Mouse (Mus musculus) hindbrain, embryonic 11.5 days (tissue): ENCODE results near the gene Usp50. TPM values are rescaled to one million over a fixed set of nuclear protein-coding genes. Genes with fewer than 3 reads are reported as not detected.

ENCODE experiments used
- ATAC-seq: fragments of 200-750 bp; cut with Nextera tagmentation; 2 replicates; pipeline ENCODE4 v1.8.0; 2017; ENCODE audit warnings: mild to moderate bottlenecking, moderate TSS enrichment, moderate library complexity; ENCODE audit not compliant: low FRiP score
- DNase-seq: peaks from one replicate; pipeline ENCODE4 v3.0.0-alpha.2; 2015; ENCODE audit warnings: low spot score
- H3K27ac ChIP-seq: fragments of 300-500 bp; sonication (generic); 2 replicates; pipeline ENCODE4 v1.5.1; 2014; ENCODE audit warnings: mild to moderate bottlenecking, low read depth, low read length
- H3K27me3 ChIP-seq: fragments of 300-500 bp; sonication (generic); 2 replicates; pipeline ENCODE4 v1.6.1; 2014; ENCODE audit warnings: mild to moderate bottlenecking, low read length, moderate library complexity, mixed read lengths; ENCODE audit not compliant: control insufficient read depth, insufficient read depth
- H3K36me3 ChIP-seq: fragments of 300-500 bp; sonication (generic); 2 replicates; pipeline ENCODE4 v1.6.1; 2014; ENCODE audit warnings: mild to moderate bottlenecking, low read length, moderate library complexity, mixed read lengths; ENCODE audit not compliant: control insufficient read depth, insufficient read depth
- H3K4me1 ChIP-seq: fragments of 300-500 bp; sonication (generic); replicated peaks from 2 replicates; pipeline ENCODE4 v1.6.1; 2014; ENCODE audit warnings: low read length, mixed read lengths; ENCODE audit not compliant: control insufficient read depth, insufficient read depth
- H3K4me2 ChIP-seq: fragments of 300-500 bp; sonication (generic); replicated peaks from 2 replicates; pipeline ENCODE4 v1.6.1; 2014; ENCODE audit warnings: mild to moderate bottlenecking, low read depth, low read length
- H3K4me3 ChIP-seq: fragments of 300-500 bp; sonication (generic); 2 replicates; pipeline ENCODE4 v1.5.1; 2014; ENCODE audit warnings: low read depth, low read length
- H3K9ac ChIP-seq: fragments of 300-500 bp; sonication (generic); 2 replicates; pipeline ENCODE4 v1.6.1; 2014; ENCODE audit warnings: low read depth, low read length
- H3K9me3 ChIP-seq: fragments of 300-500 bp; sonication (generic); 2 replicates; pipeline ENCODE4 v1.6.1; 2016; ENCODE audit warnings: low read length; ENCODE audit not compliant: control insufficient read depth
- WGBS: fragments of 180-500 bp; shearing (Covaris S2); extraction: QIAGEN DNeasy Blood & Tissue Kit; methylation state at CpG from one replicate; pipeline ENCODE4 v1.1.7; 2014; 5-methylcytosine and 5-hydroxymethylcytosine counted together
- polyA plus RNA-seq: library from polyadenylated mRNA; unstranded; fragments of >200 nt; fragmentation: Nextera tagmentation; extraction: Ambion mirVana; gene quantifications from 2 replicates; pipeline ENCODE4 v1.2.1, GENCODE M21; 2014

Gene Usp50
- polyA plus RNA-seq, 1 experiment from 2014 or later, result 2.6 TPM

- Histone ChIP-seq H3K36me3 (no peaks in the 10 kb centered on the region), H3K27ac (no peak overlapping the region), H3K9ac (no peak overlapping the region), H3K9me3 (no peaks in the 10 kb centered on the region), H3K4me1 (no peaks in the 10 kb centered on the region), H3K27me3 (no peaks in the 10 kb centered on the region), H3K4me3 (no peak overlapping the region), H3K4me2 (no peak overlapping the region)
- WGBS, result 100% methylated on average over 3 of the region's 3 CpGs
- ATAC-seq (no peak), DNase-seq (no peak)
These were observed 15.7 kb downstream of the Usp50 start for GRCm38 (mm10) chr2:126767599-126767998.

GRCm38 (mm10) chr2:126765867-126766582 lies 17.2 kb downstream of the Usp50 start:
- no peaks in the 10 kb centered on the region for H3K9me3 ChIP-seq
- WGBS, result 47% methylated on average over 11 of the region's 11 CpGs
- H3K27ac ChIP-seq, result no peak overlapping the region
- H3K4me2 ChIP-seq, result no peak overlapping the region
- H3K27me3 ChIP-seq, result no peaks in the 10 kb centered on the region
- H3K4me3 ChIP-seq, result no peak overlapping the region
- peak; percentile 60 for ATAC-seq
- peak; percentile 27 for DNase-seq
- 0 out of 2 replicates have a peak, but pooled peaks cover 2% of the 10 kb centered on the region for H3K36me3 ChIP-seq
- no peak overlapping the region for H3K9ac ChIP-seq
- H3K4me1 ChIP-seq, result no peaks in the 10 kb centered on the region

- Histone ChIP-seq H3K36me3 (peaks cover 16% of the 10 kb centered on the region), H3K4me2 (no peak overlapping the region), H3K4me3 (no peak overlapping the region), H3K9ac (no peak overlapping the region), H3K9me3 (no peaks in the 10 kb centered on the region), H3K27me3 (no peaks in the 10 kb centered on the region), H3K27ac (no peak overlapping the region), H3K4me1 (no peaks in the 10 kb centered on the region)
- no peak for ATAC-seq
- WGBS, result 94% methylated on average over 7 of the region's 7 CpGs
- no peak for DNase-seq
These were observed 23.9 kb downstream of the Usp50 start for GRCm38 (mm10) chr2:126759351-126759750.

- Histone ChIP-seq H3K4me2 (no peak overlapping the region), H3K4me3 (no peak overlapping the region), H3K36me3 (peaks cover 11% of the 10 kb centered on the region), H3K4me1 (no peaks in the 10 kb centered on the region), H3K9ac (no peak overlapping the region), H3K27ac (no peak overlapping the region), H3K27me3 (no peaks in the 10 kb centered on the region), H3K9me3 (no peaks in the 10 kb centered on the region)
- DNase-seq (no peak), ATAC-seq (no peak)
- WGBS, result 97% methylated on average over 6 of the region's 6 CpGs
These were observed 27.6 kb downstream of the Usp50 start for GRCm38 (mm10) chr2:126755664-126756063.

DNA sequence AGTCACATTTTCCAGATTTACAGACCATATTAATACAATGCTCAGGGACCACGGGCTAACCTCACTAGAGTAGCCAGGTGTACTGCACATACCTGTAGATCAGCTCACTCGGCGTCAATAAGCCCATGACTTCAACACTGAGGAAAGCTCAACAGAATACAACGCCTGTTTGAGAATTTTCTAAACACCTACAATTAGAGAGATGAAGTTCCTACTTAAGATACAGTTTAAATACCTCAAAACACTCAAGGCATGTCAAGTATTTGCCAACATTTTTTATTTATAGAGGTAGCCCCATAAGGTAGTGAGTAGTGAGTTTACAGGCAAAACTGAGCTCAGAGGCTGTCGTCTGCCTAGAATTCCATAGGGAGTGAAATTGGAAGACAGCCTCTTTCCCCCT lies 39.9 kb downstream of the Usp50 start:
- ATAC-seq (no peak), DNase-seq (no peak)
- Histone ChIP-seq H3K9ac (no peak overlapping the region), H3K36me3 (peaks cover 12% of the 10 kb centered on the region), H3K27me3 (no peaks in the 10 kb centered on the region), H3K4me2 (no peak overlapping the region), H3K4me1 (no peaks in the 10 kb centered on the region), H3K4me3 (no peak overlapping the region), H3K9me3 (no peaks in the 10 kb centered on the region), H3K27ac (no peak overlapping the region)
- WGBS, result 91% methylated on average over 5 of the region's 5 CpGs

DNA sequence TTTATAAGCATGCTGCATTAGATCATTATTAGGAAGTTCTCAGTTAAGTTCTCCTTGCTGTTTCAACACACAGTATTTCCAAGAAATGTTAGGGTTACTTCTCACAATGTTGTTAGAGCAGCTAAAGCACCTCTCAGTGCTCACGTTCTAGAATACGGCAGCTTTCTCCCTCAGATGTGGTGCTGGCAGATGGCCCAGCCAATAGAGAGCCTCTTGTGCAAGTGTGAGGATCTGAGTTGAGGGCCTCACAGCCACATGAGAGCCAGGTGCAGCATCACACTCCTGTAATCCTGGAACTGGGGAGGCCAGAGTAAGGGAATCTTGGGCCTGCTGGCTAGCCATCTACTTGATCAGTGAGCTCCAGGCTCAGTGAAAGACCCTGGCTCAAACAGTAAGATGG lies 43.0 kb downstream of the Usp50 start:
- Histone ChIP-seq H3K36me3 (peaks cover 10% of the 10 kb centered on the region), H3K27ac (no peak overlapping the region), H3K4me3 (no peak overlapping the region), H3K9ac (no peak overlapping the region), H3K9me3 (no peaks in the 10 kb centered on the region), H3K4me1 (no peaks in the 10 kb centered on the region), H3K27me3 (no peaks in the 10 kb centered on the region), H3K4me2 (no peak overlapping the region)
- ATAC-seq (no peak), DNase-seq (no peak)
- WGBS, result 93% methylated on average over 2 of the region's 2 CpGs

DNA sequence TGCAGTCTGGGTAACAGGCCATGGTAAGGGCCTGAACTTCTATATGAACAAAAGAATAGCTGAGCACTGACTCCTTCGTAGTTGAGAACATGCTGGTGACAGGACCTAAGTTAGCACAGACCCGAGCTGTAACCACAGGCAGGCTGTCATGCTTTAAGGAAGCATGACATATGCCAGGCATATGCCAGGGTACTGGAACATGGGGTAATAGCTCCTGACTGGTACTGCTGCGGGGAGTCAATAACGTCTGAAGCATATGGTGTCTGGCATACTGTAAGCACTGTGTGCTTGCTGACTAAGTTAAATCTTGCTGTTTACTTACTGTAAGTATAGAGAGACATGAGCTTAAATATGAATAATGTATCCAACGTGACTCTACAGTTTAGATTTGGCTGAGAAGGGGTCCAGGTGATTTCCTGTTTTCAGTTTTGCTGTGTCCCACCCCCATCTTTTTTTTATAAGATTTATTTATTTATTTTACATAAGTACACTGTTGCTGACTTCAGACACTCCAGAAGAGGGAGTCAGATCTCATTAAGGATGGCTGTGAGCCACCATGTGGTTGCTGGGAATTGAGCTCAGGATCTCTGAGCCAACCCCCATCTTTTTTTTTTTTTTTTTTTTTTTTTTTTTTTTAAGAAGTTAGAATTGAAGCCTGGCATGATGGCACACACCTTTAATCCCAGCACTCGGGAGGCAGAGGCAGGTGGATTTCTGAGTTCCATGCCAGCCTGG lies 47.8 kb downstream of the Usp50 start:
- no peak overlapping the region for H3K9ac ChIP-seq
- 91% methylated on average over 6 of the region's 6 CpGs for WGBS
- H3K9me3 ChIP-seq, result no peaks in the 10 kb centered on the region
- H3K27me3 ChIP-seq, result no peaks in the 10 kb centered on the region
- no peak overlapping the region for H3K27ac ChIP-seq
- H3K4me2 ChIP-seq, result no peak overlapping the region
- ATAC-seq, result no peak
- H3K4me1 ChIP-seq, result no peaks in the 10 kb centered on the region
- no peak for DNase-seq
- no peak overlapping the region for H3K4me3 ChIP-seq
- peaks cover 8% of the 10 kb centered on the region; the same call in 1 of the 2 replicates for H3K36me3 ChIP-seq

- Histone ChIP-seq H3K36me3 (0 out of 2 replicates have a peak, but pooled peaks cover 3% of the 10 kb centered on the region), H3K4me3 (no peak overlapping the region), H3K9ac (no peak overlapping the region), H3K4me2 (no peak overlapping the region), H3K27me3 (no peaks in the 10 kb centered on the region), H3K27ac (no peak overlapping the region), H3K4me1 (no peaks in the 10 kb centered on the region), H3K9me3 (no peaks in the 10 kb centered on the region)
- 93% methylated on average over 2 of the region's 2 CpGs for WGBS
- no peak for DNase-seq
- no peak for ATAC-seq
These were observed 52.8 kb downstream of the Usp50 start for GRCm38 (mm10) chr2:126730502-126730901.

DNA sequence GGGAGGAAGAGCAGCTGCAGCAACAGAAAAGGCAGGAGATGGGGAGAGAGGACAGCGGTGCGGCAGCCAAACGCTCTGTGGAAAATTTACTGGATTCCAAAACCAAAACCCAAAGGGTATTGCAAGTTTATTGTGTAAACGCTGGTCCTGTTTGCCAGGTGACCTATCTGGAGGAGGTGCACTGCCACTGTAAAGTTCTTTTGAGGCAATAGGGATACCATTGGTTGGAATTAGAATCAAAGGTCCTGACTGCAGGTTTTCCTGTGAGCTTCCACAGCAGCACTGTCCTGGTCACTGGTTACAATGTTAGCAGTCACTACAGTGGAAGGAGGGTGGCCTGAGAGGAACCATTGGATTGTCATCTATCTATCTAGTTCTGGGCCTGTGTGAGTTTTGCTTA lies 54.1 kb downstream of the Usp50 start:
- 96% methylated on average over 4 of the region's 4 CpGs for WGBS
- Histone ChIP-seq H3K9me3 (no peaks in the 10 kb centered on the region), H3K27ac (no peak overlapping the region), H3K9ac (no peak overlapping the region), H3K4me3 (no peak overlapping the region), H3K36me3 (0 out of 2 replicates have a peak, but pooled peaks cover 3% of the 10 kb centered on the region), H3K4me2 (no peak overlapping the region), H3K4me1 (no peaks in the 10 kb centered on the region), H3K27me3 (no peaks in the 10 kb centered on the region)
- ATAC-seq (no peak), DNase-seq (no peak)
